Mouse (Mus musculus) neural tube, embryonic 11.5 days (tissue): ENCODE measurements around the gene Arhgef18. TPM values are rescaled to one million over a fixed set of nuclear protein-coding genes. Genes with fewer than 3 reads are reported as not detected.

Experiments
- ATAC-seq: fragments of 200-750 bp; cut with Nextera tagmentation; 2 replicates; pipeline ENCODE4 v1.8.0; 2017; ENCODE audit warnings: moderate number of reproducible peaks, mild to moderate bottlenecking, moderate TSS enrichment, moderate library complexity; ENCODE audit not compliant: insufficient read depth, low FRiP score, low TSS enrichment
- DNase-seq: peaks from one replicate; pipeline ENCODE4 v3.0.0-alpha.2; 2015; ENCODE audit warnings: low spot score
- H3K27ac ChIP-seq: fragments of 300-500 bp; sonication (generic); 2 replicates; pipeline ENCODE4 v1.5.1; 2014; ENCODE audit warnings: low read depth, mild to moderate bottlenecking, low read length
- H3K27me3 ChIP-seq: fragments of 300-500 bp; sonication (generic); 2 replicates; pipeline ENCODE4 v1.6.1; 2014; ENCODE audit warnings: mild to moderate bottlenecking, low read length, mixed read lengths; ENCODE audit not compliant: control insufficient read depth, insufficient read depth
- H3K36me3 ChIP-seq: fragments of 300-500 bp; sonication (generic); 2 replicates; pipeline ENCODE4 v1.6.1; 2014; ENCODE audit warnings: mild to moderate bottlenecking, low read length, moderate library complexity, mixed read lengths; ENCODE audit not compliant: control insufficient read depth, insufficient read depth
- H3K4me1 ChIP-seq: fragments of 300-500 bp; sonication (generic); 2 replicates; pipeline ENCODE4 v1.6.1; 2014; ENCODE audit warnings: low read length, mixed read lengths; ENCODE audit not compliant: control insufficient read depth, insufficient read depth
- H3K4me2 ChIP-seq: fragments of 300-500 bp; sonication (generic); 2 replicates; pipeline ENCODE4 v1.6.1; 2014; ENCODE audit warnings: low read depth, mild to moderate bottlenecking, moderate library complexity
- H3K4me3 ChIP-seq: fragments of 300-500 bp; sonication (generic); 2 replicates; pipeline ENCODE4 v1.5.1; 2014; ENCODE audit warnings: low read depth, low read length
- H3K9ac ChIP-seq: fragments of 300-500 bp; sonication (generic); 2 replicates; pipeline ENCODE4 v1.6.1; 2014; ENCODE audit warnings: mild to moderate bottlenecking, low read length
- H3K9me3 ChIP-seq: fragments of 300-500 bp; sonication (generic); 2 replicates; pipeline ENCODE4 v1.6.1; 2016; ENCODE audit warnings: low read length; ENCODE audit not compliant: control insufficient read depth
- WGBS: fragments of 180-500 bp; shearing (Covaris S2); extraction: QIAGEN DNeasy Blood & Tissue Kit; methylation state at CpG from one replicate; pipeline ENCODE4 v1.1.7; 2014; 5-methylcytosine and 5-hydroxymethylcytosine counted together
- polyA plus RNA-seq: library from polyadenylated mRNA; unstranded; fragments of >200 nt; fragmentation: Nextera tagmentation; extraction: Ambion mirVana; gene quantifications from 2 replicates; pipeline ENCODE4 v1.2.1, GENCODE M21; 2014

The Arhgef18 gene
- polyA plus RNA-seq, 1 experiment from 2014 or later = 10.8 TPM

- 100% methylated on average over 1 of the region's 1 CpGs for WGBS
- no peaks in the 10 kb centered on the region for H3K9me3 ChIP-seq
- DNase-seq (no peak), ATAC-seq (no peak)
- no peaks in the 10 kb centered on the region for H3K36me3 ChIP-seq
- no peak overlapping the region for H3K27ac ChIP-seq
- H3K4me1 ChIP-seq = peaks cover 31% of the 10 kb centered on the region
- no peaks in the 10 kb centered on the region for H3K27me3 ChIP-seq
- H3K4me2 ChIP-seq = no peak overlapping the region
- H3K4me3 ChIP-seq = no peak overlapping the region
- no peak overlapping the region for H3K9ac ChIP-seq
These were observed 20.0 kb downstream of the Arhgef18 start for GRCm38 (mm10) chr8:3412816-3413215.

GRCm38 (mm10) chr8:3414639-3415190 lies 21.9 kb downstream of the Arhgef18 start:
- no peak overlapping the region for H3K4me3 ChIP-seq
- no peaks in the 10 kb centered on the region for H3K36me3 ChIP-seq
- ATAC-seq = 0 out of 2 replicates have a peak, but pooled peaks have one; percentile 25
- no peak overlapping the region; the same call in 1 of the 2 replicates for H3K9ac ChIP-seq
- no peak overlapping the region for H3K4me2 ChIP-seq
- H3K4me1 ChIP-seq = peaks cover 36% of the 10 kb centered on the region
- no peaks in the 10 kb centered on the region for H3K27me3 ChIP-seq
- no peaks in the 10 kb centered on the region for H3K9me3 ChIP-seq
- no peak overlapping the region for H3K27ac ChIP-seq
- no peak for DNase-seq
- 55% methylated on average over 6 of the region's 6 CpGs for WGBS

GRCm38 (mm10) chr8:3415259-3415658 lies 22.5 kb downstream of the Arhgef18 start:
- DNase-seq (no peak), ATAC-seq (no peak)
- no peaks in the 10 kb centered on the region for H3K9me3 ChIP-seq
- H3K4me1 ChIP-seq = peaks cover 36% of the 10 kb centered on the region
- no peak overlapping the region for H3K9ac ChIP-seq
- WGBS = 61% methylated on average over 4 of the region's 4 CpGs
- H3K4me2 ChIP-seq = no peak overlapping the region
- H3K27me3 ChIP-seq = no peaks in the 10 kb centered on the region
- no peak overlapping the region for H3K27ac ChIP-seq
- no peaks in the 10 kb centered on the region for H3K36me3 ChIP-seq
- H3K4me3 ChIP-seq = no peak overlapping the region

- Histone ChIP-seq H3K9ac (no peak overlapping the region), H3K4me3 (no peak overlapping the region), H3K36me3 (no peaks in the 10 kb centered on the region), H3K4me2 (no peak overlapping the region), H3K27me3 (no peaks in the 10 kb centered on the region), H3K4me1 (peaks cover 36% of the 10 kb centered on the region), H3K27ac (no peak overlapping the region), H3K9me3 (no peaks in the 10 kb centered on the region)
- DNase-seq (no peak), ATAC-seq (no peak)
- WGBS = 92% methylated on average over 6 of the region's 6 CpGs
These were observed 22.9 kb downstream of the Arhgef18 start for GRCm38 (mm10) chr8:3415661-3416060.

- no peaks in the 10 kb centered on the region for H3K9me3 ChIP-seq
- no peak overlapping the region for H3K4me2 ChIP-seq
- H3K9ac ChIP-seq = no peak overlapping the region
- WGBS = 18% methylated on average over 4 of the region's 4 CpGs
- DNase-seq (no peak), ATAC-seq (peak; percentile 32)
- H3K36me3 ChIP-seq = no peaks in the 10 kb centered on the region
- peaks cover 36% of the 10 kb centered on the region for H3K4me1 ChIP-seq
- H3K4me3 ChIP-seq = no peak overlapping the region
- no peaks in the 10 kb centered on the region for H3K27me3 ChIP-seq
- peak overlapping the region; percentile 53; the same call in 1 of the 2 replicates for H3K27ac ChIP-seq
These were observed 24.0 kb downstream of the Arhgef18 start for GRCm38 (mm10) chr8:3416846-3417245.

GRCm38 (mm10) chr8:3417455-3417854 lies 24.6 kb downstream of the Arhgef18 start:
- Histone ChIP-seq H3K27me3 (no peaks in the 10 kb centered on the region), H3K4me2 (no peak overlapping the region), H3K4me1 (peaks cover 36% of the 10 kb centered on the region), H3K9ac (no peak overlapping the region), H3K4me3 (no peak overlapping the region), H3K27ac (0 out of 2 replicates have a peak overlapping the region, but pooled peaks have one; percentile 11), H3K9me3 (no peaks in the 10 kb centered on the region), H3K36me3 (no peaks in the 10 kb centered on the region)
- ATAC-seq = no peak
- peak; percentile 43 for DNase-seq
- WGBS = 3% methylated on average over 8 of the region's 8 CpGs

GRCm38 (mm10) chr8:3418101-3418500 lies 25.3 kb downstream of the Arhgef18 start:
- H3K4me3 ChIP-seq = no peak overlapping the region
- no peak overlapping the region for H3K4me2 ChIP-seq
- H3K9ac ChIP-seq = no peak overlapping the region
- ATAC-seq (no peak), DNase-seq (no peak)
- WGBS = 82% methylated on average over 1 of the region's 1 CpGs
- peaks cover 36% of the 10 kb centered on the region for H3K4me1 ChIP-seq
- no peak overlapping the region for H3K27ac ChIP-seq
- no peaks in the 10 kb centered on the region for H3K36me3 ChIP-seq
- H3K27me3 ChIP-seq = no peaks in the 10 kb centered on the region
- no peaks in the 10 kb centered on the region for H3K9me3 ChIP-seq

GRCm38 (mm10) chr8:3420105-3420706 lies 27.4 kb downstream of the Arhgef18 start:
- Histone ChIP-seq H3K27me3 (no peaks in the 10 kb centered on the region), H3K9ac (no peak overlapping the region), H3K27ac (no peak overlapping the region), H3K4me2 (no peak overlapping the region), H3K4me3 (no peak overlapping the region), H3K4me1 (peaks cover 25% of the 10 kb centered on the region), H3K9me3 (no peaks in the 10 kb centered on the region), H3K36me3 (no peaks in the 10 kb centered on the region)
- ATAC-seq (no peak), DNase-seq (no peak)
- WGBS = 65% methylated on average over 10 of the region's 10 CpGs

- WGBS = 89% methylated on average over 5 of the region's 5 CpGs
- H3K27ac ChIP-seq = no peak overlapping the region
- H3K27me3 ChIP-seq = no peaks in the 10 kb centered on the region
- ATAC-seq (no peak), DNase-seq (no peak)
- no peak overlapping the region for H3K9ac ChIP-seq
- H3K4me2 ChIP-seq = no peak overlapping the region
- no peak overlapping the region for H3K4me3 ChIP-seq
- H3K9me3 ChIP-seq = no peaks in the 10 kb centered on the region
- no peaks in the 10 kb centered on the region for H3K36me3 ChIP-seq
- H3K4me1 ChIP-seq = peaks cover 18% of the 10 kb centered on the region
These were observed 28.7 kb downstream of the Arhgef18 start for GRCm38 (mm10) chr8:3421507-3421906.
